Mouse (Mus musculus): Measurements from ENCODE around the gene Gkn1. TPM values are rescaled to one million over a fixed set of nuclear protein-coding genes. Genes with fewer than 3 reads are reported as not detected.

Gkn1 gene
- polyA plus RNA-seq, 1 experiment = not detected

- Histone ChIP-seq H3K9ac (ENCODE audit: low read depth, poor library complexity, severe bottlenecking) (no peak overlapping the region), H3K9me3 (replicated peaks; ENCODE audit: control insufficient read depth, insufficient read depth, low read length, poor library complexity, severe bottlenecking) (no peaks in the 10 kb centered on the region), H3K27me3 (ENCODE audit: control insufficient read depth, insufficient read depth, low read length, poor library complexity, severe bottlenecking) (no peaks in the 10 kb centered on the region), H3K36me3 (ENCODE audit: control insufficient read depth, insufficient read depth, low read length, poor library complexity, severe bottlenecking) (no peaks in the 10 kb centered on the region), H3K4me1 (ENCODE audit: control insufficient read depth, insufficient read depth, low read length) (no peaks in the 10 kb centered on the region), H3K27ac (ENCODE audit: insufficient read depth, low read length) (no peak overlapping the region), H3K4me3 (ENCODE audit: low read depth, low read length) (no peak overlapping the region)
- TF ChIP-seq POLR2A (IDR thresholded peaks at IDR 0.05; ENCODE audit: insufficient read depth, low read length) (no peak), EP300 (IDR thresholded peaks at IDR 0.05; ENCODE audit: insufficient read depth, low read depth, low read length) (no peak), CTCF (IDR thresholded peaks at IDR 0.05; ENCODE audit: low read depth, low read length) (no peak)
Observed at GRCm38 (mm10) chr6:87304486-87304885, 46.3 kb downstream of the Gkn1 start.

- Histone ChIP-seq H3K4me1 (ENCODE audit: control insufficient read depth, insufficient read depth, low read length) (no peaks in the 10 kb centered on the region), H3K9ac (ENCODE audit: low read depth, poor library complexity, severe bottlenecking) (no peak overlapping the region), H3K9me3 (replicated peaks; ENCODE audit: control insufficient read depth, insufficient read depth, low read length, poor library complexity, severe bottlenecking) (no peaks in the 10 kb centered on the region), H3K27me3 (ENCODE audit: control insufficient read depth, insufficient read depth, low read length, poor library complexity, severe bottlenecking) (no peaks in the 10 kb centered on the region), H3K36me3 (ENCODE audit: control insufficient read depth, insufficient read depth, low read length, poor library complexity, severe bottlenecking) (no peaks in the 10 kb centered on the region), H3K27ac (ENCODE audit: insufficient read depth, low read length) (no peak overlapping the region), H3K4me3 (ENCODE audit: low read depth, low read length) (no peak overlapping the region)
- TF ChIP-seq POLR2A (IDR thresholded peaks at IDR 0.05; ENCODE audit: insufficient read depth, low read length) (no peak), CTCF (IDR thresholded peaks at IDR 0.05; ENCODE audit: low read depth, low read length) (no peak), EP300 (IDR thresholded peaks at IDR 0.05; ENCODE audit: insufficient read depth, low read depth, low read length) (no peak)
Observed at GRCm38 (mm10) chr6:87302746-87303145, 48.0 kb downstream of the Gkn1 start.

- Histone ChIP-seq H3K27ac (ENCODE audit: insufficient read depth, low read length) (no peak overlapping the region), H3K9ac (ENCODE audit: low read depth, poor library complexity, severe bottlenecking) (no peak overlapping the region), H3K36me3 (ENCODE audit: control insufficient read depth, insufficient read depth, low read length, poor library complexity, severe bottlenecking) (no peaks in the 10 kb centered on the region), H3K4me3 (ENCODE audit: low read depth, low read length) (no peak overlapping the region), H3K27me3 (ENCODE audit: control insufficient read depth, insufficient read depth, low read length, poor library complexity, severe bottlenecking) (no peaks in the 10 kb centered on the region), H3K4me1 (ENCODE audit: control insufficient read depth, insufficient read depth, low read length) (no peaks in the 10 kb centered on the region), H3K9me3 (replicated peaks; ENCODE audit: control insufficient read depth, insufficient read depth, low read length, poor library complexity, severe bottlenecking) (no peaks in the 10 kb centered on the region)
- TF ChIP-seq CTCF (IDR thresholded peaks at IDR 0.05; ENCODE audit: low read depth, low read length) = no peak
- TF ChIP-seq POLR2A (IDR thresholded peaks at IDR 0.05; ENCODE audit: insufficient read depth, low read length) = no peak
- no peak for TF ChIP-seq EP300 (IDR thresholded peaks at IDR 0.05; ENCODE audit: insufficient read depth, low read depth, low read length)
Observed at GRCm38 (mm10) chr6:87301991-87302390, 48.8 kb downstream of the Gkn1 start.

Other genes with a start within 250 kb of the Gkn1 start
- 0.37 and 0.61 TPM in 2 replicates for gene D6Ertd527e, start 246.2 kb downstream of the Gkn1 start, polyA plus RNA-seq (2011; ENCODE audit: insufficient read depth, insufficient read length, low read depth, missing spikeins)
- gene Antxr1, start 15.1 kb downstream of the Gkn1 start, polyA plus RNA-seq (2011; ENCODE audit: insufficient read depth, insufficient read length, low read depth, missing spikeins) = 0.94 and 1.6 TPM in 2 replicates
- not detected in 2 replicates for gene Gkn2, start 22.4 kb upstream of the Gkn1 start, polyA plus RNA-seq (2011; ENCODE audit: insufficient read depth, insufficient read length, low read depth, missing spikeins)
- not detected in 2 replicates for gene Gkn3, start 38.0 kb upstream of the Gkn1 start, polyA plus RNA-seq (2011; ENCODE audit: insufficient read depth, insufficient read length, low read depth, missing spikeins)
- not detected in 2 replicates for gene Bmp10, start 78.1 kb upstream of the Gkn1 start, polyA plus RNA-seq (2011; ENCODE audit: insufficient read depth, insufficient read length, low read depth, missing spikeins)
- not detected in 2 replicates for gene Arhgap25, start 182.3 kb upstream of the Gkn1 start, polyA plus RNA-seq (2011; ENCODE audit: insufficient read depth, insufficient read length, low read depth, missing spikeins)
- gene Prokr1, start 239.8 kb upstream of the Gkn1 start, polyA plus RNA-seq (2011; ENCODE audit: insufficient read depth, insufficient read length, low read depth, missing spikeins) = 0.32 TPM in 1 of 2 replicates, not detected in the other

All from ES-Bruce4 (cell line).